Mouse (Mus musculus) MEL (cell line): ENCODE measurements at regions not wholly inside any gene's neighbourhood (a gene's known extent, or its start where the extent isn't known, plus 50 kb on each side); places are given as distances from the start of the nearest gene placed in this dataset.

ENCODE experiments used
- MAFK ChIP-seq: IDR thresholded peaks from 2 replicates; pipeline ENCODE4 v1.6.1; 2011; ENCODE audit warnings: low read depth, mild to moderate bottlenecking, low read length, improper control_type of control experiment, borderline replicate concordance
- MEF2A ChIP-seq: IDR thresholded peaks from 2 replicates; pipeline ENCODE4 v1.6.1; 2014; ENCODE audit warnings: low read depth, mild to moderate bottlenecking, inconsistent platforms, low read length, improper control_type of control experiment; ENCODE audit not compliant: poor library complexity, insufficient replicate concordance, severe bottlenecking; ENCODE audit errors: extremely low read depth
- TAL1 ChIP-seq: IDR thresholded peaks from 2 replicates; pipeline ENCODE4 v1.6.1; 2012; ENCODE audit warnings: mild to moderate bottlenecking, inconsistent platforms, low read length, moderate library complexity, mixed read lengths

- TF ChIP-seq MAFK (no peak), MEF2A (no peak), TAL1 (no peak)
These were observed 110.0 kb upstream of the Ankrd1 start for GRCm38 (mm10) chr19:36229941-36230340.
